Mouse (Mus musculus): ENCODE results near the gene Zfp553.

Gene Zfp553

DNA sequence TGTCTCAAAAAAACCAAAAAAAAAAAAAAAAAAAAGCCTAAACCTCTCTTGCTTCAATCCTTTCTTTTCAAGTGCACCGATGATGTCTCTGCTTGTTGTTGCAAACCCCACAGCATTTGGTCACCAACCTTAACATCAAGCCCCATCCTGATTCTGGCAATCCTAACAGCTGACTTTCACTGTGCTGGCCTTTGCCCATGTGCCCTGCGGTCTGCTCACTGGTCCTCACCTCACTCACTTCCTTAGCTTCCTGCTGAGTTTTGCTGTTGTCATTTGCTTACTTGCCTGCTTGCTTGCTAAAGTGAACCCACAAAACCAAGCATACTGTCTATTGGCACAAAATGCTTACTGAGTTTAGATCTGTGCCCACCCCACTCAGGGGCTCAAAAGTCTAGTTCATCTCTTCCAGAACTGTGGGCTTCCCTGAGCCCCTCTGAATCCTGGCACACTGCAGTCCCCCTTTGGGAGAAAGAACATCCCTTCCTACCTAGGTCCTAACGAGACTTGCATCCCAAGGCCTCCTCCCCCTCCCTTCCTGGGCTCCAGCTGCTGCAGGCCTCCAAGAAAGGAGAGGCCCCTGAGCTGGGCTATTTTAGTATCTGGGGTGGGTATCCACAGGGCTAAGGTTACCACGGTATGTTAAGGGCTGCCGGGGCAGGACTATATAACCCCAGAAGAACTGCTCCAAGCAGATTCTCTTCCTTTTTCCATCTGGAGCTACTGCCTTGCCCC, 21.7 kb upstream of the Zfp553 start:
- DNase-seq (ENCODE audit: low read depth, low spot score): peak; percentile 95

- DNase-seq (ENCODE audit: low read depth, low spot score): peak; percentile 86
Measured at GRCm38 (mm10) chr7:127212432-127213250, 20.2 kb upstream of the Zfp553 start.

GRCm38 (mm10) chr7:127213485-127213884, 19.4 kb upstream of the Zfp553 start:
- DNase-seq (ENCODE audit: low read depth, low spot score): no peak

DNA sequence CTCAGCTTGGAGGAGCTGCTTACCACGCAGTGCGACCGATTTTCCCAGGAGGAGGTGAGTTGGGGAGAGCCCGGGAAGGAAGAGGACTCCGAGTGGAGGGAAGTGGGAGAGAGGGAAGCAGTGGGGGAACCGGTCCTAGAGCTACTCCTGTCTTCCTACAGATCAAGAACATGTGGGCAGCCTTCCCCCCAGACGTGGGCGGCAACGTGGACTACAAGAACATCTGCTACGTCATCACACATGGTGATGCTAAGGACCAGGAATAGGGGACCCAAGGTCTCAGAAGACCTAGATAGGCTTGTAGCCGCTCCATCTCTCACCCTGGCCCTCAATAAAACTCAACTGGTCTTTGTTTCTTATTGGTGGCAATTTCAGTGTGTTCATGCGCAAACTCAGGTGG, 18.9 kb upstream of the Zfp553 start:
- no peak for DNase-seq (ENCODE audit: low read depth, low spot score)

- DNase-seq (ENCODE audit: low read depth, low spot score): peak; percentile 53
Measured at GRCm38 (mm10) chr7:127214521-127214920, 18.3 kb upstream of the Zfp553 start.

DNA sequence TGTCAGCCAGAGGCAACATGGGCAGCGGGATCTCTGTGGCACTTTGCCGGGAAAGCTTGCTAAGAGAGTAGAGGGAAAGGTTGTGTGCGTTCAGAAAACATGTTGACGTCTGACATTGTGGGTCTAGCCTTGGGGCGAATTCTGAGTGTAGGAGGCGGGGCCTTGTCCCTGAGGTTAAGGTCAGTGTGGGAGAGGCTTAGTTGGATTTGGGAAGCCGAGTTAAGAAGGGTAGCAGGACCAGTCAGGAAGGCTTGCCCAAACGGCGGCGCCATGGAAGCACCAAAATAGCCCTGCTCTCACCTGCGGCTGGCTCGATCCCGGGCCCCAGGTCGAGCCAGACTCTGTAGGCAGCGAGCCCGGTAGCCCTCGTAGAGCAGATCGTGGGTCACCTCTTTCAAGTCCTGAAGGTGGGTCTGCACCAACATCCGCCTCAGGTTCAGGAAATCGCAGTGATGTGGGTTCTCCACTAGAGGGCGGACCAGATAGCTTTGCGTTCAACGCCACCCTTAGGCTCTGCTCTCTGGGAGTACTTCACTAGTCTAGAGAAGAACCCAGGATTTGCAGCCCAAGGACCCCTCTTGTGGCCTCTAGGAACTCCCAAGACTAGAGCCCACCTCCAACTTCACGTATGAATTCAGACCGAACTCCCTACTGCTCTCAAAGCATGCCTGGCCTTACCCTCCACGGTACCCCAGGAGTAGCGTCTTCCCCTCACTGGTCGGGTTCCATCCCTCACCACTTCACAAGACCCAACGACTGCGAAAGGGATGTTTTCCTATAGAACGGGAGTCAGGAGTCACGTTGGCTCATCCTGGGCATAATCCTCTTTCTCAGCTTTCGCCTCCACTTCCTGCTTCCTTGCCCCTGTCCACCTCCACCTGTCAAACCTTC, 17.6 kb upstream of the Zfp553 start:
- peak; percentile 85 for DNase-seq (ENCODE audit: low read depth, low spot score)

DNA sequence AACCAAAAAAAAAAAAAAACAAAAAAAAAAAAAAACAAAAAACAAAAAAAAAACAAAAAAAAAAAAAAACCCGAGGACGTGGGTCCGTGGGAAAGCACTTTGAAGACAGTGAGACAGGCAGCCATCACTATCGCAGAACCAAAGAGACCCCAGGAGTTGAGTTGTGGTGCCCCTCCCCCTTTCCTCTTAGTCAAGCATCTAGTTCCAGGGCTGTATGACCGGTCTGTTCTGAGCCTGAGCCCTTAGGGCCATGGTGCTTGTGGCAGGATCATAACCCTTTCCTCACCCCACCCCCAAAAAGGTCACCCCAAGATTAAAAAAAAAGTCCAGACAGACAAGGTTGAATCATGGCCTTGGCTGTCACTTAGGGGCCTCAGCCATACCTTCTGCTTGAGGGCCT, 16.6 kb upstream of the Zfp553 start:
- DNase-seq (ENCODE audit: low read depth, low spot score): no peak

DNA sequence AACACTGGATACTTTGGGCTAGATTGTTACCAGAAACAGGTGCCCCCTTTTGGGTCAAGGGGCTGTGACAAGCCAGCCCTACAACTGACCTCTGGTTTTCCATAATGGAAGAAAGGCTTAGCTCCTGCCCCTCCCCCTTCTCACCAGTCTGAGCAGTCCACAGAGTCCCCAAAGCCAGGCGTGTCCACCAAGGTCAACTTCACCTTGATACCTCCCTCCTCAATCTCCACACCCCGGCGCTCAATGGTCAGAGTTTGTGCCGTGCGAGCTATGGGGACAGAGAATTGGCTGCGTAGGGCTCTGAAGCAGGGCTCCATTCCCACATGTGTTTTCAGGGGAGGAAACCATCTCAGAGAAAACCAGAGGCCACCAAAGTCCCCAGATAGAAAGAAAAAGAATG, 15.4 kb upstream of the Zfp553 start:
- no peak for DNase-seq (ENCODE audit: low read depth, low spot score)

GRCm38 (mm10) chr7:127217901-127218642, 14.8 kb upstream of the Zfp553 start:
- no peak for DNase-seq (ENCODE audit: low read depth, low spot score)

DNA sequence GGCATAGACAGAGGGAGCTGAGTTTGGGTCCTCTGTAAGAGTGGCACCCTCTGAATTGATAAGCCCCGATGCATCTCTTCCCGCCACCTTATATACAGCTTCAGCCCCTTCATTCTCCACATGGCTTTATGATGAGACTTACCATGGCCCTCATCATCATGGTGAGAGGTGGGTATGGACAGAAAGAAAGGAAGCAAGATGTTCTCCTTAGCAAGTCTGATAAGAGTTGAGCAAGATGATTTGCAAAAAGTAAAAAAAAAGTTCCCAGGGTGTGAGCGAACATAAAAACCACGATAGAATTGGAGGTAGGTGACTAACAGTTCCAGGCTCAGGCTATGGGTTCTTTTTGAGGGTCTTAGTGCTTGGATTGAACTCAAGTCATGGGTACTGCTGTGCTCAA, 14.2 kb upstream of the Zfp553 start:
- DNase-seq (ENCODE audit: low read depth, low spot score): no peak

DNA sequence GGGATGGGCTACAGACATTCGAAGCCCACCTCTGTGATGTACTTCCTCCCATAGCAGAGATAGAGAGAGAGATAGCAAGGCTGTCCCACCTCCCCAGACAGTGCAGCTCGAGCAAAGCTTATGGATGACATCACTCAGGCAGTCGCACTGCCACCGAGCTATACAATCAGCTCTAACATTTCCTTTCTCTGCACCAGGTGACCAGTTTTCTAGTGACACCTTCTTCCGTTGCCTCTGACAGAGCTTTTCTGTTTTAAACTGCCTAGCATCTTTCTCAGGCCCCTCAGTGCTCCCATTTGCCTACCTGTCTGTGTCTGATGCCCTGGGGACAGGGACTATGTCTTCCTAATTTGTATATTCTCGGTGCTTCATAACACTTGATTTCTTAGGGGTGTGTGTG, 12.4 kb upstream of the Zfp553 start:
- no peak for DNase-seq (ENCODE audit: low read depth, low spot score)

DNA sequence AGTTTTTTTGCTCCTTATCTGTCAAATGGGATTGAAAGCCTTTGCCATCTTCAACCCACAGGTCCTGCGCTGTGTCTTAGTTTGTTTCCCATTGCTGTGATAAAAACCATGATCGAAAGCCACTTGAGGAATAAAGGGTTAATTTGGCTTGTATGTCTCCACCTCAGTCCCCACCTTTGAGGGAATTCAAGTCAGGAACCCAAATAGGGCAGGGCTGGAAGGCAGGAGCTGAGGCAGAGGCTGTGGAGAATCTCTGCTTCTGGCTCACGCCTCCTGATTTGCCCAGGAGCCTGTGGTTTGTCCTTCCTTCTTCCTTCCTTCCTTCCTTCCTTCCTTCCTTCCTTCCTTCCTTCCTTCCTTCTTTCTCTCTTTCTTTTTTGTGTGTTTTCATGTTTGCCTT, 9.8 kb upstream of the Zfp553 start:
- no peak for DNase-seq (ENCODE audit: low read depth, low spot score)

DNA sequence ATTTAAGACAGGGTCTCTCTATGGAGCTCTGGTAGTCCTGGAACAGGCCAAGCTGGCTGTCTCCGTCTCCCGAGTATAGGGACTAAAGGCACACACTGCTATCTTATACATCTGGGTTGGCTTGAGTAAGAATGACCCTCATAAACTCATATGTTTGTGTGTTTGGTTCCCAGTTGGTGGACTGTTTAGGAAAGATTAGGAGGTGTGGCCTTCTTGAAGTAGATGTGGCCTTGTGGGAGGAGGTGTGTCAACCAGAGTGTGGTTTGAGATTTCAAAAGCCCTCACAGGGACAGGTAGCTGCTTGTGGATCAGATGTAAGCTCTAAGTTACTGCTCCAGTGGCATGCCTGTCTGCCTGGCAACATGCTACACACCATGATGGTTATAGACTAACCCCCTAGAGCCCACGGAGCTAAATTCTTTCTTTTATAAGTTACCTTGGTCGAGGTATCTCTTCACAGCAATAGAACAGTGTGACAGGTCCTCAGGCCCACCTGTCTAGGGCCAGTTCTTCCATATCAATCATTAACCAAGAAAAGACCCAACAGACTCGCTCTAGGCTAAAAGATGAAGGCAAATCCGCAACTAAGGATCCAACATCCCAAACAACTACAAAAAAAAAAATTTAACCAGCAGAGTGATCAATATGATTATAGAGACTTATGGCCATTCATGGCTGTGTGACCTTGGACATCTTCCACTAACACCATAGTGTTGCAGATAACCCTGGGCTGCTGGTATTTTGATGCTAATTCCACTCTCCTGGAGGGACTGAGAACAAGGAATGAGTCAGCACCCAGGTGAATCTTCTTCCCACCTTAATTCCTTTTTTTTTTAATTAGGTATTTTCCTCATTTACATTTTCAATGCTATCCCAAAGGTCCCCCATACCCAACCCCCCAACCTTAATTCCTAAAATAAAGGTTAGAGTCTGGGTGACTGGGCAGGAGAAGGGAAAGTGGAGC, 9.1 kb upstream of the Zfp553 start:
- DNase-seq (ENCODE audit: low read depth, low spot score): no peak

- DNase-seq (ENCODE audit: low read depth, low spot score): no peak
Measured at GRCm38 (mm10) chr7:127224616-127225015, 8.2 kb upstream of the Zfp553 start.

DNA sequence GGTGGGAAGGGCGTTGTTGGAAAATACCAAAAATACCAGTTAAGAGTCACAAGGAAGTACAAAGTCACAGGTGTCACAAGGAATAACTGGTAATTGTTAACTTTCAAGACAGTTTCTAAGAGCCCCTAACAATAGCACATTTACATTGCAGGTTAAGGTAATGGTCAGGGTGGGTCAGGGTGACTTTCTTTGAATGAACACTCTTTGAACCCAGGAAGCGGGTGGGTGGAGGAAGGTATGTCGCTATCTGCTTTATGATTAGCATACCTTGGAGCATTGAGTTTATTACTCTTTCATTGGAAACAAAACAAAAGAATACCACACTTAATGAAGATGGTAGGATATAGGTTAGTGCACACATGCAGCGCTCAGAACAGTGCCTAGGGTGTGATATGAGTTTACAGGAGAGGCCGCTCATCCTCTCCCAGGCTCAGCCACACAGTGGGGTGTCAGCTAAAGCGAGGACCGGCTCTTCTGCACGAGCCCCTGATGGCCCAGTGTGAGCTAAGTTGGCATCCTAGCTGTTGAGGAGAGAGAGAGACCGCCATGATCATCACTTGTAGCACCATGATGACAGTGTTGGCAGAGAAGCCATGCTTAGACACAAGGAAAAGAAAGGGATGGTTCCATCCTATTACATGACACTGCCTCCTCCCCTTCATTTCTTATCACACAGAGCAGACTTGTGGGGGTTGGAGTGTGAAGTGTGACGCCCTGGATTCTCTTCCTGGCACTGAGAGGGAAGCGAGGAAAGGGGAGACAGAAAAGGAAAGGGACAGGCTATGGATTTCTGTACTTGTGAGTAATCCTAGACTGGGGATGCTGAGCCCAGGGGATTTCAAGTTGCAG, 7.5 kb upstream of the Zfp553 start:
- no peak for DNase-seq (ENCODE audit: low read depth, low spot score)

- peak; percentile 60 for DNase-seq (ENCODE audit: low read depth, low spot score)
Measured at GRCm38 (mm10) chr7:127228615-127229303, 4.1 kb upstream of the Zfp553 start.

GRCm38 (mm10) chr7:127231376-127231775, 1.5 kb upstream of the Zfp553 start:
- no peak for DNase-seq (ENCODE audit: low read depth, low spot score)

DNA sequence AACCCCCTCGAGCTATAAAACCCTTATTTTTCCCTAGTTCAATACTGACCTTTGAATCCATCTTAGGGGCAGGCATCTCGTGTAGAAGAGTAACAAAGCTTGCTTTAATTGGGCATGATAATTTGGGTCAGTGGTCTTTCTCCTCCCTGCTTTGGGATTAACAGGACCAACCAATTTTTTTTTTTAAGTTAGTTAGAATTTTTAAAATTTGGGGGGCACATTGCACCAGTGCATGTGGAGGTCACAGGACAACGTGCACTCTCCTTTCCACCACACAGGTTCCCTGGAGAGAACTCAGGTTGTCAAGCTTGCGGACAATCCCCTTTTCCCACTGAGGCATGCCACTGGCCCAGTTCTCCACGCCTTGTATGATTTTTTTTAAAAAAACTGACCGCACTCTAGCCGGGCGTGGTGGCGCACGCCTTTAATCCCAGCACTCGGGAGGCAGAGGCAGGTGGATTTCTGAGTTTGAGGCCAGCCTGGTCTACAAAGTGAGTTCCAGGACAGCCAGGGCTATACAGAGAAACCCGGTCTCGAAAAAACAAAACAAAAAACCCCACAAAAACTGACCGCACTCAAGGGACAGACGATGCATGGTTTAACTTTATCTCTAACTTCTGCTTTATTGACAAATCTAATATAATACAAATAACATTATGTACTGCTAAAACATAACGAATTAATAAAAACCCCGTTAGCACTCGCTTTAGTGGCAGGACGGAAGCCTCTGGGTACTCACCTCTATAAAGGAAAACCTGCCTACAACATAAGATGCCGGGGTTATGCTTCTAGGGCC, 837 bp upstream of the Zfp553 start:
- DNase-seq (ENCODE audit: low read depth, low spot score): no peak

All from skeletal muscle tissue, adult 2 months (tissue).